Mouse (Mus musculus): ENCODE measurements around the gene Kank1.
"Not testable (repeated sequence)": the region's sequence is repeated elsewhere in the genome, so short reads cannot be mapped to it uniquely, and the experiment has no call there.

Kank1 gene

GRCm38 (mm10) chr19:25439807-25440206 is 203.0 kb downstream of the Kank1 start:
- in situ Hi-C loops (cut with MboI) = no loop called here

- in situ Hi-C loops (cut with MboI) = no loop called here
Measured at GRCm38 (mm10) chr19:25440736-25441135, 204.0 kb downstream of the Kank1 start.

- in situ Hi-C loops (cut with MboI) = no loop called here
Measured at GRCm38 (mm10) chr19:25445054-25445453, 208.3 kb downstream of the Kank1 start.

DNA sequence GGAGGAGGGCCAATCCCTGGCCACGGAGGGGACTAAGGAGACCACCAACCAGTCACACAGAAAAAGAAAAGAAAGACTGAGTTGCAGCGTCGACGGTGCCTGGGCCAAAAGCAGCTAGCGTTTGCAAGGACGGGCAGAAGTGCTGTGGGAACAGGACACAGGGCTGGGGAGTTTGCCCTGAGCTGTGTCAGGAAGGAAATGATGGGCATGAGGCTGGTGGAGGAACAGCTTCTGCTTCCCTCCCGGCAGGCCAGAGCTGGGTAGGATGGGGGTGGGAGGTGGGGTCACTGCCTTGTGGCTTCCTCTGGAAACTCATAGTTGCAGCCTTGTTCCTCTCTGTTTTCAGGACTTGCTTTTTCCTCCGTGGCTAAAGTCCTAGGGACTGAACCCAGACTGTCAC is 209.1 kb downstream of the Kank1 start:
- in situ Hi-C loops (cut with MboI) = no loop called here

- in situ Hi-C loops (cut with MboI) = no loop called here
Measured at GRCm38 (mm10) chr19:25446683-25447082, 209.9 kb downstream of the Kank1 start.

GRCm38 (mm10) chr19:25447373-25447772 is 210.6 kb downstream of the Kank1 start:
- in situ Hi-C loops (cut with MboI) = no loop called here

- in situ Hi-C loops (cut with MboI) = no loop called here
Measured at GRCm38 (mm10) chr19:25450869-25451629, 214.3 kb downstream of the Kank1 start.

DNA sequence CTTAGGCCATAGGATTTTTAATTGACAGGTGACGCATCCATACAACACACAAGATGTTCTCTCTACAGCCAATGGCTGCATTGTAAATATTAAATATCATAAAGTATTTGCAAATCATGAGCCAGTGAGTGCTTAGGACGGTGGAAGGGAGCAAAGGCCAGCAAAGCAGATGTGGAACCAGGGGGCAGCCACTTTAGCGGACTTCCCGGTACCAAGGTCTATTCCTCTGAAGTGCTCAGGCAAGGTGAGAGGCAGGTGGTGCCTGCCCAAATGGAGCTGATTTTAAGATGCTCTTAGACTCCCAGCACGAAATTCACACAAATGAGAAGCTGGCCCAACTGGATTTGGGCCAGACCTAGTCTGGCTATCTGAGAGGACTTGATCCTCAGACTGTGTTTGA is 216.4 kb downstream of the Kank1 start:
- in situ Hi-C loops (cut with MboI) = no loop called here

GRCm38 (mm10) chr19:25460760-25461159 is 224.0 kb downstream of the Kank1 start:
- in situ Hi-C loops (cut with MboI) = no loop called here

GRCm38 (mm10) chr19:25461553-25462320 is 225.0 kb downstream of the Kank1 start:
- in situ Hi-C loops (cut with MboI) = no loop called here

DNA sequence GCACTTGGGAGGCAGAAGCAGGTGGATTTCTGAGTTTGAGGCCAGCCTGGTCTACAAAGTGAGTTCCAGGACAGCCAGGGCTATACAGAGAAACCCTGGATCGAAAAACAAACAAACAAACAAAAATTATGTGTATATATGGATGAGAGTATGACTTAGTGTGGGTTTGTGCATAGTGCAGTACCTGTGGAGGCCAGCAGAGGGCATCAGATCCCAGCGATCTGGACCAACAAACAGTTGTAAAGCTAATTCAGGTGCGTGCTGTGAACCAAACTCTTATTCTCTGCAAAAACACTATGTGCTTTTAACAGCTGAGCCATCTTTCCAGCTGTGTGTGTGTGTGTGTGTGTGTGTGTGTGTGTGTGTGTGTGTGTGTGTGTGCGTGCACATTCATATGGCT is 239.0 kb downstream of the Kank1 start:
- in situ Hi-C loops (cut with MboI) = not testable (repeated sequence)

DNA sequence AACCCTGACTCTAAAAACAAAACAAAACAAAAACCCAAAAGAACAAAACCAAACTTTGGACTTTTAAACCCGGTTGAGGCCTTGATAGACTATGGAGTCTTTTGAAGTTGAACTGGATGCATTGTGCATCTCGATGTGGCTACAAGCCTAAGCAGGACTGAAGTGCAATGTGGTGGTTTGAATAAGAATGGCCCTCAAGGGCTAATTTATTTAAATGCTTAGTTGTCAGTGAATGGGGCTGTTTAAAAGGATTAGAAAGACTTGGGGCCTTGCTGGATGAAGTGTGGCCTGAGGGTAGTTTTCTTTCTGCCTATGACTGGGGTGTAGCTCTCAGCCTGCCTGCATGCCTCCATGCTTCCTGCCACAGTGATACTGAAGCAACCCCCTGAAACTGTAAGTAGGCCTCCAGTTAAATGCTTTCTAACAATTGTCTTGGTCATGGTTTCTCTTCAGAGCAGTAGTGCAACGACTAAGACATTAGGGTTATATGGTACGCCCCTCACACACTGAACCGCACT is 242.4 kb downstream of the Kank1 start:
- in situ Hi-C loops (cut with MboI) = no loop called here

GRCm38 (mm10) chr19:25480820-25481219 is 244.0 kb downstream of the Kank1 start:
- in situ Hi-C loops (cut with MboI) = no loop called here

Data from mature B cell (primary cell).